Mouse (Mus musculus): Measurements from ENCODE around the gene Arrdc1. TPM values are rescaled to one million over a fixed set of nuclear protein-coding genes. Genes with fewer than 3 reads are reported as not detected.
"Not testable (repeated sequence)": the region's sequence is repeated elsewhere in the genome, so short reads cannot be mapped to it uniquely, and the experiment has no call there.

Arrdc1 gene
- polyA plus RNA-seq (2015; fragmentation: Nextera tagmentation; extraction: Ambion mirVana): 79.2 and 90.8 TPM in 2 replicates

- peak within 1 kb of the TSS; percentile 75 for H3K9ac ChIP-seq
- peak within 1 kb of the TSS; percentile 75 for H3K4me3 ChIP-seq (replicated peaks)
- peaks cover 5% of the 10 kb centered on the region for H3K4me1 ChIP-seq (replicated peaks)
- under 1% methylated on average over 46 of the region's 49 CpGs for WGBS
- no peaks in the 10 kb centered on the region; the same call in 1 of the 2 replicates for H3K27me3 ChIP-seq (replicated peaks)
- H3K9me3 ChIP-seq: no peaks in the 10 kb centered on the region
- no peaks in the 10 kb centered on the region for H3K36me3 ChIP-seq
- H3K4me2 ChIP-seq (replicated peaks): peak within 1 kb of the TSS; percentile 97
- peak; percentile 96 for ATAC-seq
- peak within 1 kb of the TSS; percentile 91 for H3K27ac ChIP-seq
Measured at GRCm38 (mm10) chr2:24935057-24935796, at the start of gene Arrdc1. Arrdc1 (minus strand) TSS chr2:24935252.

GRCm38 (mm10) chr2:24976960-24977359 lies 41.9 kb upstream of the Arrdc1 start:
- Histone ChIP-seq H3K4me3 (replicated peaks) (no peak overlapping the region), H3K36me3 (no peaks in the 10 kb centered on the region), H3K4me2 (replicated peaks) (no peak overlapping the region), H3K27ac (no peak overlapping the region), H3K4me1 (replicated peaks) (peaks cover 14% of the 10 kb centered on the region), H3K9me3 (no peaks in the 10 kb centered on the region), H3K9ac (no peak overlapping the region), H3K27me3 (replicated peaks) (no peaks in the 10 kb centered on the region)
- ATAC-seq: no peak
- WGBS: 84% methylated on average over 5 of the region's 5 CpGs

- under 1% methylated on average over 16 of the region's 16 CpGs for WGBS
- Histone ChIP-seq H3K27me3 (replicated peaks) (no peaks in the 10 kb centered on the region), H3K4me3 (replicated peaks) (peak within 1 kb of the TSS; percentile 84), H3K4me2 (replicated peaks) (peak within 1 kb of the TSS; percentile 97), H3K9ac (peak within 1 kb of the TSS; percentile 77), H3K36me3 (0 out of 2 replicates have a peak, but pooled peaks cover 4% of the 10 kb centered on the region), H3K4me1 (replicated peaks) (peaks cover 14% of the 10 kb centered on the region), H3K27ac (peak within 1 kb of the TSS; percentile 95), H3K9me3 (no peaks in the 10 kb centered on the region)
- ATAC-seq: peak; percentile 78
Measured at GRCm38 (mm10) chr2:24975704-24976297, 40.7 kb upstream of the Arrdc1 start, which contains the start of gene Pnpla7. Pnpla7 (plus strand) TSS chr2:24976033.

GRCm38 (mm10) chr2:24974906-24975703 lies 40.1 kb upstream of the Arrdc1 start, which contains the start of gene Mrpl41:
Mrpl41 (minus strand) TSS chr2:24975098.
- no peaks in the 10 kb centered on the region for H3K27me3 ChIP-seq (replicated peaks)
- 0 out of 2 replicates have a peak, but pooled peaks cover 4% of the 10 kb centered on the region for H3K36me3 ChIP-seq
- peak within 1 kb of the TSS; percentile 84 for H3K4me3 ChIP-seq (replicated peaks)
- H3K27ac ChIP-seq: peak within 1 kb of the TSS; percentile 95
- H3K9me3 ChIP-seq: no peaks in the 10 kb centered on the region
- WGBS: under 1% methylated on average over 64 of the region's 64 CpGs
- H3K4me1 ChIP-seq (replicated peaks): peaks cover 14% of the 10 kb centered on the region
- H3K4me2 ChIP-seq (replicated peaks): peak within 1 kb of the TSS; percentile 97
- peak; percentile 99 for ATAC-seq
- peak within 1 kb of the TSS; percentile 77 for H3K9ac ChIP-seq

GRCm38 (mm10) chr2:24974452-24974851 lies 39.4 kb upstream of the Arrdc1 start:
- under 1% methylated on average over 17 of the region's 17 CpGs for WGBS
- Histone ChIP-seq H3K4me1 (replicated peaks) (peaks cover 14% of the 10 kb centered on the region), H3K4me2 (replicated peaks) (peak overlapping the region; percentile 97), H3K4me3 (replicated peaks) (peak overlapping the region; percentile 84), H3K27ac (peak overlapping the region; percentile 95), H3K9ac (peak overlapping the region; percentile 77)
- not testable (repeated sequence) for H3K36me3 ChIP-seq; ATAC-seq; H3K9me3 ChIP-seq; H3K27me3 ChIP-seq (replicated peaks)

GRCm38 (mm10) chr2:24970386-24970785 lies 35.3 kb upstream of the Arrdc1 start:
- Histone ChIP-seq H3K9me3 (no peaks in the 10 kb centered on the region), H3K4me2 (replicated peaks) (no peak overlapping the region), H3K4me3 (replicated peaks) (no peak overlapping the region), H3K9ac (no peak overlapping the region), H3K36me3 (peaks cover 18% of the 10 kb centered on the region), H3K27ac (no peak overlapping the region), H3K27me3 (replicated peaks) (no peaks in the 10 kb centered on the region), H3K4me1 (replicated peaks) (peaks cover 9% of the 10 kb centered on the region)
- 79% methylated on average over 4 of the region's 4 CpGs for WGBS
- no peak for ATAC-seq

- H3K27ac ChIP-seq: 0 out of 2 replicates have a peak within 1 kb of the TSS, but pooled peaks have one; percentile 37
- no peaks in the 10 kb centered on the region for H3K9me3 ChIP-seq
- peak within 1 kb of the TSS; percentile 88 for H3K9ac ChIP-seq
- peaks cover 18% of the 10 kb centered on the region; the same call in 1 of the 2 replicates for H3K36me3 ChIP-seq
- H3K4me1 ChIP-seq (replicated peaks): peaks cover 7% of the 10 kb centered on the region; the same call in 1 of the 2 replicates
- ATAC-seq: peak; percentile 95
- H3K4me2 ChIP-seq (replicated peaks): peak within 1 kb of the TSS; percentile 67
- peak within 1 kb of the TSS; percentile 84 for H3K4me3 ChIP-seq (replicated peaks)
- no peaks in the 10 kb centered on the region for H3K27me3 ChIP-seq (replicated peaks)
- under 1% methylated on average over 28 of the region's 28 CpGs for WGBS
Measured at GRCm38 (mm10) chr2:24962304-24963000, 27.4 kb upstream of the Arrdc1 start, which contains the start of gene Dph7. Dph7 (plus strand) TSS chr2:24962400.

- peaks cover 15% of the 10 kb centered on the region; the same call in 1 of the 2 replicates for H3K36me3 ChIP-seq
- 29% methylated on average over 3 of the region's 3 CpGs for WGBS
Measured at GRCm38 (mm10) chr2:24960910-24961309, 25.9 kb upstream of the Arrdc1 start.

GRCm38 (mm10) chr2:24952537-24953055 lies 17.5 kb upstream of the Arrdc1 start:
- Histone ChIP-seq H3K36me3 (peaks cover 19% of the 10 kb centered on the region), H3K27ac (no peak overlapping the region), H3K9me3 (no peaks in the 10 kb centered on the region), H3K27me3 (replicated peaks) (no peaks in the 10 kb centered on the region), H3K4me2 (replicated peaks) (no peak overlapping the region), H3K4me1 (replicated peaks) (peaks cover 13% of the 10 kb centered on the region), H3K4me3 (replicated peaks) (no peak overlapping the region), H3K9ac (no peak overlapping the region)
- no peak for ATAC-seq
- WGBS: 84% methylated on average over 4 of the region's 4 CpGs

More at GRCm38 (mm10) chr2:24960910-24961309, 25.9 kb upstream of the Arrdc1 start:
- Histone ChIP-seq H3K9me3 (no peaks in the 10 kb centered on the region), H3K4me3 (replicated peaks) (no peak overlapping the region), H3K27ac (no peak overlapping the region), H3K27me3 (replicated peaks) (no peaks in the 10 kb centered on the region), H3K4me1 (replicated peaks) (peaks cover 7% of the 10 kb centered on the region; the same call in 1 of the 2 replicates), H3K4me2 (replicated peaks) (no peak overlapping the region), H3K9ac (no peak overlapping the region)
- ATAC-seq: no peak

- peaks cover 13% of the 10 kb centered on the region for H3K4me1 ChIP-seq (replicated peaks)
- ATAC-seq: peak; percentile 12; the same call in 1 of the 2 replicates
- WGBS: under 1% methylated on average over 31 of the region's 31 CpGs
Measured at GRCm38 (mm10) chr2:24950189-24950535, 15.1 kb upstream of the Arrdc1 start.

More at GRCm38 (mm10) chr2:24950189-24950535, 15.1 kb upstream of the Arrdc1 start:
- Histone ChIP-seq H3K27ac (peak overlapping the region; percentile 51; the same call in 1 of the 2 replicates), H3K27me3 (replicated peaks) (no peaks in the 10 kb centered on the region), H3K9me3 (no peaks in the 10 kb centered on the region), H3K4me3 (replicated peaks) (peak overlapping the region; percentile 97), H3K9ac (peak overlapping the region; percentile 91), H3K36me3 (peaks cover 19% of the 10 kb centered on the region), H3K4me2 (replicated peaks) (peak overlapping the region; percentile 85)

Measured in intestine, embryonic 15.5 days (tissue).